Mouse (Mus musculus): Measurements from ENCODE around the gene Tph2.
"Not testable (repeated sequence)": the region's sequence is repeated elsewhere in the genome, so short reads cannot be mapped to it uniquely, and the experiment has no call there.

The Tph2 gene

GRCm38 (mm10) chr10:115184697-115185096 is at the start of gene Tph2:
Tph2 (minus strand) TSS chr10:115185022.
- DNase-seq: peak; percentile 89 to 90

GRCm38 (mm10) chr10:115233798-115234197 is 49.0 kb upstream of the Tph2 start:
- no peak for DNase-seq

- no peak for DNase-seq
These were observed 47.7 kb upstream of the Tph2 start for GRCm38 (mm10) chr10:115232513-115232912.

- DNase-seq: no peak
These were observed 44.2 kb upstream of the Tph2 start for GRCm38 (mm10) chr10:115229023-115229422.

- no peak for DNase-seq
These were observed 41.8 kb upstream of the Tph2 start for GRCm38 (mm10) chr10:115226586-115226985.

GRCm38 (mm10) chr10:115223845-115224244 is 39.0 kb upstream of the Tph2 start:
- no peak for DNase-seq

- DNase-seq: peak; percentile 76 to 81
These were observed 28.2 kb upstream of the Tph2 start for GRCm38 (mm10) chr10:115212916-115213580.

GRCm38 (mm10) chr10:115205825-115206224 is 21.0 kb upstream of the Tph2 start:
- DNase-seq: no peak

GRCm38 (mm10) chr10:115205284-115205683 is 20.5 kb upstream of the Tph2 start:
- DNase-seq: no peak

GRCm38 (mm10) chr10:115191214-115191613 is 6.4 kb upstream of the Tph2 start:
- peak; percentile 83 to 90 for DNase-seq

- no peak for DNase-seq
These were observed 2.6 kb upstream of the Tph2 start for GRCm38 (mm10) chr10:115187390-115187789.

GRCm38 (mm10) chr10:115181034-115181433 is 3.8 kb downstream of the Tph2 start:
- DNase-seq: no peak

- DNase-seq: not testable (repeated sequence)
These were observed 6.8 kb downstream of the Tph2 start for GRCm38 (mm10) chr10:115178019-115178418.

GRCm38 (mm10) chr10:115175591-115175991 is 9.2 kb downstream of the Tph2 start:
- DNase-seq: peak; percentile 78 to 81

- no peak for DNase-seq
These were observed 11.5 kb downstream of the Tph2 start for GRCm38 (mm10) chr10:115173336-115173735.

- DNase-seq: peak; percentile 59 to 73
These were observed 13.4 kb downstream of the Tph2 start for GRCm38 (mm10) chr10:115171351-115171818.

- no peak for DNase-seq
These were observed 14.1 kb downstream of the Tph2 start for GRCm38 (mm10) chr10:115170496-115171350.

- no peak for DNase-seq
These were observed 15.4 kb downstream of the Tph2 start for GRCm38 (mm10) chr10:115169410-115169809.

- no peak for DNase-seq
These were observed 24.5 kb downstream of the Tph2 start for GRCm38 (mm10) chr10:115160289-115160688.

- DNase-seq: peak in 1 of 2 experiments; percentile 48
These were observed 37.5 kb downstream of the Tph2 start for GRCm38 (mm10) chr10:115147308-115147707.

GRCm38 (mm10) chr10:115146257-115146898 is 38.4 kb downstream of the Tph2 start:
- no peak for DNase-seq

GRCm38 (mm10) chr10:115144542-115144941 is 40.3 kb downstream of the Tph2 start:
- DNase-seq: peak; percentile 15 to 25

- DNase-seq: no peak
These were observed 41.2 kb downstream of the Tph2 start for GRCm38 (mm10) chr10:115143641-115144040.
